Mouse (Mus musculus) neural tube, embryonic 12.5 days (tissue): ENCODE data around the gene Clspn. TPM values are rescaled to one million over a fixed set of nuclear protein-coding genes. Genes with fewer than 3 reads are reported as not detected.

Source experiments
- ATAC-seq: fragments of 200-750 bp; cut with Nextera tagmentation; 2 replicates; pipeline ENCODE4 v1.8.0; 2017; ENCODE audit warnings: low read depth, mild to moderate bottlenecking, moderate TSS enrichment, moderate library complexity; ENCODE audit not compliant: low FRiP score
- H3K27ac ChIP-seq: fragments of 300-500 bp; sonication (generic); 2 replicates; pipeline ENCODE4 v1.5.1; 2016
- H3K27me3 ChIP-seq: fragments of 300-500 bp; sonication (generic); replicated peaks from 2 replicates; pipeline ENCODE4 v1.6.1; 2016; ENCODE audit warnings: mild to moderate bottlenecking
- H3K36me3 ChIP-seq: fragments of 300-500 bp; sonication (generic); 2 replicates; pipeline ENCODE4 v1.6.1; 2016; ENCODE audit warnings: mild to moderate bottlenecking
- H3K4me1 ChIP-seq: fragments of 300-500 bp; sonication (generic); 2 replicates; pipeline ENCODE4 v1.6.1; 2016
- H3K4me2 ChIP-seq: fragments of 300-500 bp; sonication (generic); replicated peaks from 2 replicates; pipeline ENCODE4 v1.6.1; 2016; ENCODE audit warnings: mild to moderate bottlenecking
- H3K4me3 ChIP-seq: fragments of 300-500 bp; sonication (generic); 2 replicates; pipeline ENCODE4 v1.5.1; 2016
- H3K9ac ChIP-seq: fragments of 300-500 bp; sonication (generic); 2 replicates; pipeline ENCODE4 v1.6.1; 2016; ENCODE audit warnings: mild to moderate bottlenecking
- H3K9me3 ChIP-seq: fragments of 300-500 bp; sonication (generic); 2 replicates; pipeline ENCODE4 v1.6.1; 2016; ENCODE audit warnings: mild to moderate bottlenecking
- WGBS: fragments of 180-500 bp; shearing (Covaris S2); methylation state at CpG from one replicate; pipeline ENCODE4 v1.1.7; 2016; 5-methylcytosine and 5-hydroxymethylcytosine counted together
- polyA plus RNA-seq: library from polyadenylated mRNA; unstranded; fragments of >200 nt; fragmentation: Nextera tagmentation; extraction: Ambion mirVana; gene quantifications from 2 replicates; pipeline ENCODE4 v1.2.1, GENCODE M21; 2016

Gene Clspn
- polyA plus RNA-seq, 1 experiment from 2014 or later = 22.2 TPM

DNA sequence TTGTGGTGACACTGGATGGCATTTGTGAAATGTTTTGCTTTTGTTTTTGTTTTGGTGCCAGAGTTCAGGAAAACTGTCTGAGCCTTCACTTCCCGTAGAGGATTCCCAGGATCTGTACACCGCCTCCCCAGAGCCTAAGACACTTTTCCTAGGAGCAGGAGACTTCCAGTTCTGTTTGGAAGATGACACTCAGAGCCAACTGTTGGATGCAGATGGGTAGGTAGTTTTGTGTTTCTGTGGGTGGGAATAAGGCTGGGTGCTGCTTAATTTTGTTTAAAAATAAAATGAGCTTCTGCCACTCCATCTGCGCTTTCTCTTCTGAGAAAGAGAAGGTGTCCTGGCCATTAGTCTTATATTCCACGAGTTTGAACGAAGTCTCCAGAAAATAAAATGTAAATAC, 19.5 kb downstream of the Clspn start:
- Histone ChIP-seq H3K9ac (no peak overlapping the region), H3K4me2 (no peak overlapping the region), H3K27ac (no peak overlapping the region), H3K4me1 (no peaks in the 10 kb centered on the region), H3K9me3 (no peaks in the 10 kb centered on the region), H3K36me3 (peaks cover 97% of the 10 kb centered on the region), H3K27me3 (no peaks in the 10 kb centered on the region), H3K4me3 (no peak overlapping the region)
- 98% methylated on average over 5 of the region's 5 CpGs for WGBS
- no peak for ATAC-seq

GRCm38 (mm10) chr4:126577920-126578319, 21.2 kb downstream of the Clspn start:
- 93% methylated on average over 3 of the region's 3 CpGs for WGBS
- Histone ChIP-seq H3K27me3 (no peaks in the 10 kb centered on the region), H3K9ac (no peak overlapping the region), H3K9me3 (no peaks in the 10 kb centered on the region), H3K4me1 (no peaks in the 10 kb centered on the region), H3K4me2 (no peak overlapping the region), H3K27ac (no peak overlapping the region), H3K36me3 (peaks cover 89% of the 10 kb centered on the region), H3K4me3 (no peak overlapping the region)
- no peak for ATAC-seq

GRCm38 (mm10) chr4:126579077-126579476, 22.3 kb downstream of the Clspn start:
- H3K4me1 ChIP-seq = no peaks in the 10 kb centered on the region
- H3K27ac ChIP-seq = no peak overlapping the region
- WGBS = 95% methylated on average over 2 of the region's 2 CpGs
- no peak overlapping the region for H3K9ac ChIP-seq
- peaks cover 87% of the 10 kb centered on the region for H3K36me3 ChIP-seq
- H3K27me3 ChIP-seq = no peaks in the 10 kb centered on the region
- no peak overlapping the region for H3K4me2 ChIP-seq
- no peaks in the 10 kb centered on the region for H3K9me3 ChIP-seq
- no peak for ATAC-seq
- no peak overlapping the region for H3K4me3 ChIP-seq

DNA sequence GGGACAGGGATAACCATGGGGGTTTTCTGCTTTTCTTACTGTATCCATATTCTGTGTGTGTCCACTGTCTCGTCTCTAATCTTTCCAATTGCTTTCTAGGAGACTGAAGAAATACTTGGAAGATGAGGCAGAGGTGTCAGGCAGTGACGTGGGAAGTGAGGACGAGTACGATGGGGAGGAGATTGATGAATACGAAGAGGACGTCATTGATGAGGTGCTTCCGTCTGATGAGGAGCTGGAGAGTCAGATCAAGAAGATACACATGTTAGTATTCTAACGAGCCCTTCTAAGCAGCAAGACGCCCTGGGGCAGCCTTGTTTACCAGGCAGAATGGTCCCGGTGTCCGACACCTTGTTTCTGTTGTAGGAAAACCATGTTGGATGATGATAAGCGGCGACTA, 29.0 kb downstream of the Clspn start:
- Histone ChIP-seq H3K9me3 (no peaks in the 10 kb centered on the region), H3K9ac (no peak overlapping the region), H3K27ac (no peak overlapping the region), H3K4me1 (no peaks in the 10 kb centered on the region), H3K4me3 (no peak overlapping the region), H3K36me3 (peaks cover 64% of the 10 kb centered on the region), H3K27me3 (no peaks in the 10 kb centered on the region), H3K4me2 (no peak overlapping the region)
- no peak for ATAC-seq
- WGBS = 98% methylated on average over 13 of the region's 13 CpGs

DNA sequence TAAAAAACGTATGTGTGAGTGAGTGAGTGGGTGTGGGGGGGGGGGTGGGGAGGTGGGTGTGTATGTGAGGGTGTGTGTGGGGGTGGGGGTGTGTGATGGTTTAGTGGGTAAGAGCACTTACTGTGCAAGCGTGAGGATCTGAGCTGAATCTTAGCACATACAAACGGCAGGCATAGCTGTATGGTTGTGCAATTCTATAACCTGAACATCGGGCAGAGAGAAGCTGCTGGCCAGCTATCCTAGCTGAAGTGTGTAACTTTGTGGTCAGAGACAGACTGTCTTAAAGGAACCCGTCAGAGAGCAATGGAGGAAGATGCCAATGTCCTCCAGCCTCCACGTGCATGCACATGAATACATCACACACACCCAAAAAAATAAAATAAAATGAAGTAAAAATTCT, 35.3 kb downstream of the Clspn start:
- Histone ChIP-seq H3K27me3 (no peaks in the 10 kb centered on the region), H3K4me2 (no peak overlapping the region), H3K36me3 (peaks cover 39% of the 10 kb centered on the region), H3K9ac (no peak overlapping the region), H3K4me1 (no peaks in the 10 kb centered on the region), H3K27ac (no peak overlapping the region), H3K9me3 (no peaks in the 10 kb centered on the region), H3K4me3 (no peak overlapping the region)
- no peak for ATAC-seq
- WGBS = 89% methylated on average over 6 of the region's 6 CpGs

- no peak overlapping the region for H3K27ac ChIP-seq
- H3K4me1 ChIP-seq = peaks cover 9% of the 10 kb centered on the region
- whole genome bisulfite sequencing = 33% methylated on average over 8 of the region's 8 CpGs
- peaks cover 4% of the 10 kb centered on the region; the same call in 1 of the 2 replicates for H3K27me3 ChIP-seq
- no peaks in the 10 kb centered on the region for H3K36me3 ChIP-seq
- ATAC-seq = no peak
- no peak overlapping the region for H3K4me2 ChIP-seq
- no peak overlapping the region for H3K4me3 ChIP-seq
- no peak overlapping the region for H3K9ac ChIP-seq
- no peaks in the 10 kb centered on the region for H3K9me3 ChIP-seq
These were observed 43.4 kb downstream of the Clspn start for GRCm38 (mm10) chr4:126599971-126600754.

DNA sequence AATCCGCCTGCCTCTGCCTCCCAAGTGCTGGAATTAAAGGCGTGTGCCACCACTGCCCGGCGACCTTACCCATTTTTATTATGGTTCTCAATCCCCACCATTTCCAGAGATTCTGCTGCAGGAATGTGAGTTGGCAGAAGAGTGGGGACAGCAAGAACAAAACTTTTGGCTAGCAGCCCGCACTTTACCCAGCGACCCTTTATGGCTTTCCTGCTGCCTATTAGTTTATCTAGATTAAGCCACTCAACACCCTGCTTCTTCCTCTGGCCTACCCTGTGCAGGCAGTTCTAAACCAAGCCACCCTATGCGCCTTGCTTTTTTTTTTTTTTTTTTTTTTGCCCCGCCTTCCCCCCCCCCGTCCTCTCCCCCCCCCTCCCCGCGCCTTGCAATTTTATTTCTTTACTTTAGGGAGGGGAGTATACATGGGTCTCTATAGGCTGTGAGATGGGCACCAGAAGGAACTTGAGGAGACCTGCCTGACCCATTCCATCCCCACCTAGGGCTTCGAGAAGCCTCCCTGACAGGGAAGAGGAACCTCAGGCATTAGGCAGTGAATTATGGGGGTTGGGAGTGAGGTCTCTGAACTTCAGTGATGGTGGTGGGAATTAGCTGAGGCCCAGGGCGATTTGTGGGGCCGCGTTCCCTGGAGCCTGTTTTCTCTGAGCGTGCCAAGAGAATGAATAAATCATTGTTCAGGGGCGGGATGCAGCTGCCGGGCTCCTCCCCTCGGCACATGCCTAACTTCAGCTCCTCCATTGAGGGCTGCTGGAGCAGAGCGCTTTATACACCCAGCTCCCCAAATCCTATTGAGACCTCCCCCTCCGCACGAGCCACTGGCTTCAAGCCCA, 45.1 kb downstream of the Clspn start:
- 28% methylated on average over 20 of the region's 22 CpGs for WGBS
- ATAC-seq = peak; percentile 88
- H3K9me3 ChIP-seq = no peaks in the 10 kb centered on the region
- peak overlapping the region; percentile 48 for H3K4me2 ChIP-seq
- no peaks in the 10 kb centered on the region for H3K36me3 ChIP-seq
- peaks cover 14% of the 10 kb centered on the region; the same call in 1 of the 2 replicates for H3K27me3 ChIP-seq
- H3K27ac ChIP-seq = no peak overlapping the region
- peaks cover 9% of the 10 kb centered on the region for H3K4me1 ChIP-seq
- no peak overlapping the region for H3K9ac ChIP-seq
- 0 out of 2 replicates have a peak overlapping the region, but pooled peaks have one; percentile 7 for H3K4me3 ChIP-seq

DNA sequence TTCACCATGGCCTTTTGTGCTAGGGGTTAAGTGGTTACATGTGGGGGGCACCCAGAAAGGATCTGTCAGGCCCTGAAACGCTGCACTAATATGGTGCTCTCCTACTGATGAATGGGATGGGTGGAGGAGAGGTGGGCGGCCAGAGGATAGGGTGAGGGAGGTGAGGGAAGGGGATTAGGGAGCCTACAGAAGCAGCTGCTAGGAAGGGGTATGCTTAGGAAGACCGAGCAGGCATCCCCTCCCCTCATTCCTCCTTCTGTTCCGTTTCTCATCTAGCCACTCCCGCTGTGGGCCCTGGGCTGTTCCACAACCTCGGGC, 45.7 kb downstream of the Clspn start:
- H3K4me2 ChIP-seq = peak overlapping the region; percentile 48
- no peak overlapping the region for H3K27ac ChIP-seq
- H3K36me3 ChIP-seq = no peaks in the 10 kb centered on the region
- peaks cover 14% of the 10 kb centered on the region; the same call in 1 of the 2 replicates for H3K27me3 ChIP-seq
- H3K4me1 ChIP-seq = peaks cover 9% of the 10 kb centered on the region
- ATAC-seq = peak; percentile 72; the same call in 1 of the 2 replicates
- 0 out of 2 replicates have a peak overlapping the region, but pooled peaks have one; percentile 7 for H3K4me3 ChIP-seq
- no peak overlapping the region for H3K9ac ChIP-seq
- WGBS = 6% methylated on average over 6 of the region's 6 CpGs
- H3K9me3 ChIP-seq = no peaks in the 10 kb centered on the region

GRCm38 (mm10) chr4:126604141-126604540, 47.4 kb downstream of the Clspn start:
- H3K9me3 ChIP-seq = no peaks in the 10 kb centered on the region
- H3K4me1 ChIP-seq = peaks cover 9% of the 10 kb centered on the region
- no peaks in the 10 kb centered on the region for H3K36me3 ChIP-seq
- no peak overlapping the region for H3K4me3 ChIP-seq
- H3K9ac ChIP-seq = no peak overlapping the region
- no peak for ATAC-seq
- H3K27ac ChIP-seq = no peak overlapping the region
- peaks cover 14% of the 10 kb centered on the region for H3K27me3 ChIP-seq
- WGBS = 86% methylated on average over 2 of the region's 2 CpGs
- H3K4me2 ChIP-seq = no peak overlapping the region

- no peak overlapping the region for H3K4me2 ChIP-seq
- 89% methylated on average over 4 of the region's 4 CpGs for WGBS
- no peak for ATAC-seq
- H3K4me1 ChIP-seq = peaks cover 16% of the 10 kb centered on the region
- H3K9me3 ChIP-seq = no peaks in the 10 kb centered on the region
- no peaks in the 10 kb centered on the region for H3K36me3 ChIP-seq
- H3K4me3 ChIP-seq = no peak overlapping the region
- no peak overlapping the region for H3K9ac ChIP-seq
- peaks cover 14% of the 10 kb centered on the region; the same call in 1 of the 2 replicates for H3K27me3 ChIP-seq
- no peak overlapping the region for H3K27ac ChIP-seq
These were observed 49.0 kb downstream of the Clspn start for GRCm38 (mm10) chr4:126605751-126606150.

- ATAC-seq = peak; percentile 84
- Histone ChIP-seq H3K4me3 (peak within 1 kb of the TSS; percentile 55), H3K4me2 (peak within 1 kb of the TSS; percentile 91), H3K27ac (no peak within 1 kb of the TSS), H3K36me3 (no peaks in the 10 kb centered on the region), H3K9ac (peak within 1 kb of the TSS; percentile 80), H3K9me3 (no peaks in the 10 kb centered on the region), H3K4me1 (peaks cover 8% of the 10 kb centered on the region; the same call in 1 of the 2 replicates), H3K27me3 (peaks cover 10% of the 10 kb centered on the region; the same call in 1 of the 2 replicates)
- WGBS = 2% methylated on average over 48 of the region's 48 CpGs
These were observed 53.0 kb downstream of the Clspn start, which contains the start of gene 5730409E04Rik for GRCm38 (mm10) chr4:126609606-126610181. 5730409E04Rik (plus strand) TSS chr4:126609818.

DNA sequence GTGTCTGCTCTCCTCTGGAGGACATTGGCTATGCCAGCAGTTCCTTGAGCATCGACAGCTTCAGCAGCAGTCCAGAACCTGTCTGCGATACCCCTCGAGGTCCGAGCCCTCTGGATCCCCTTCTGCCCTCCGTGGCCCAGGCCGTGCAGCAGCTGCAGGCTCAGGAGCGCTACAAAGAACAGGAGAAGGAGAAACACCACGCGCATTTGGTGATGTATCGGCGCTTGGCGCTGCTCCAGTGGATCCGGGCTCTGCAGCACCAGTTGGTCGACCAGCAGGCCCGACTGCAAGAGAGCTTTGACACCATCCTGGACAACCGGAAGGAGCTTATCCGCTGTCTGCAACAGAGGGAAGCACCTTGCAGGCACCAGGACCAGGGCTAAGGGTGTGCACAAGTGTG, 55.3 kb downstream of the Clspn start:
- WGBS = 90% methylated on average over 17 of the region's 17 CpGs
- Histone ChIP-seq H3K36me3 (no peaks in the 10 kb centered on the region), H3K27ac (no peak overlapping the region), H3K27me3 (no peaks in the 10 kb centered on the region; the same call in 1 of the 2 replicates), H3K4me1 (peaks cover 8% of the 10 kb centered on the region; the same call in 1 of the 2 replicates), H3K9ac (no peak overlapping the region), H3K4me2 (no peak overlapping the region), H3K4me3 (no peak overlapping the region), H3K9me3 (no peaks in the 10 kb centered on the region)
- no peak for ATAC-seq
